Mouse (Mus musculus) limb, embryonic 14.5 days (tissue): ENCODE results near the gene Mroh3. TPM values are rescaled to one million over a fixed set of nuclear protein-coding genes. Genes with fewer than 3 reads are reported as not detected.

Source experiments
- ATAC-seq: fragments of 200-750 bp; cut with Nextera tagmentation; 2 replicates; pipeline ENCODE4 v1.8.0; 2017; ENCODE audit warnings: low read depth, moderate number of reproducible peaks, moderate TSS enrichment; ENCODE audit not compliant: low FRiP score
- DNase-seq: peaks from one replicate; pipeline ENCODE4 v3.0.0-alpha.2; 2015; ENCODE audit warnings: low spot score
- H3K27ac ChIP-seq: fragments of 300-500 bp; sonication (generic); replicated peaks from 2 replicates; pipeline ENCODE4 v1.5.1; 2014; ENCODE audit warnings: low read depth, mild to moderate bottlenecking, low read length, moderate library complexity, mixed read lengths
- H3K27me3 ChIP-seq: fragments of 300-500 bp; sonication (generic); 2 replicates; pipeline ENCODE4 v1.6.1; 2014; ENCODE audit warnings: low read length, mixed read lengths; ENCODE audit not compliant: control insufficient read depth, insufficient read depth
- H3K36me3 ChIP-seq: fragments of 300-500 bp; sonication (generic); 2 replicates; pipeline ENCODE4 v1.6.1; 2014; ENCODE audit warnings: mild to moderate bottlenecking, low read length, moderate library complexity, mixed read lengths; ENCODE audit not compliant: control insufficient read depth, insufficient read depth
- H3K4me1 ChIP-seq: fragments of 300-500 bp; sonication (generic); 2 replicates; pipeline ENCODE4 v1.6.1; 2014; ENCODE audit warnings: antibody characterized with exemption, low read length, mixed read lengths; ENCODE audit not compliant: control insufficient read depth, insufficient read depth
- H3K4me2 ChIP-seq: fragments of 300-500 bp; sonication (generic); replicated peaks from 2 replicates; pipeline ENCODE4 v1.6.1; 2014; ENCODE audit warnings: low read depth, mild to moderate bottlenecking, low read length, moderate library complexity; ENCODE audit not compliant: severe bottlenecking
- H3K4me3 ChIP-seq: fragments of 300-500 bp; sonication (generic); replicated peaks from 2 replicates; pipeline ENCODE4 v1.5.1; 2014; ENCODE audit warnings: low read length
- H3K9ac ChIP-seq: fragments of 300-500 bp; sonication (generic); 2 replicates; pipeline ENCODE4 v1.6.1; 2014; ENCODE audit warnings: mild to moderate bottlenecking, low read depth, low read length, moderate library complexity; ENCODE audit not compliant: severe bottlenecking
- H3K9me3 ChIP-seq: fragments of 300-500 bp; sonication (generic); 2 replicates; pipeline ENCODE4 v1.6.1; 2016; ENCODE audit warnings: low read length; ENCODE audit not compliant: control insufficient read depth
- POLR2A ChIP-seq: fragments of 200-500 bp; IDR thresholded peaks from 2 replicates; pipeline ENCODE4 v1.8.0; 2012; ENCODE audit warnings: inconsistent platforms, mild to moderate bottlenecking, moderate library complexity, borderline replicate concordance; ENCODE audit not compliant: insufficient read depth, insufficient read length; ENCODE audit errors: extremely low read depth
- WGBS: fragments of 180-500 bp; shearing (Covaris S2); extraction: QIAGEN DNeasy Blood & Tissue Kit; methylation state at CpG from one replicate; pipeline ENCODE4 v1.1.7; 2014; 5-methylcytosine and 5-hydroxymethylcytosine counted together
- polyA plus RNA-seq, 2 experiments: library from polyadenylated mRNA; depleted of rRNA in 1 of 2; stranded (reverse) in 1 of 2; unstranded in 1 of 2; fragments of >200 nt; fragmentation: Nextera tagmentation in 1 of 2; extraction: Ambion mirVana in 1 of 2; gene quantifications; 2 replicates each; pipeline versions ENCODE4 v1.2.1 to v1.2.3; 2012 to 2014

Mroh3 gene
- polyA plus RNA-seq (2012; rRNA removed) (0.68 and 0.96 TPM in 2 replicates), polyA plus RNA-seq (2014; fragmentation: Nextera tagmentation; extraction: Ambion mirVana) (0.17 TPM in 1 of 2 replicates, not detected in the other)

GRCm38 (mm10) chr1:136212803-136213202 is at the start of gene Mroh3:
Mroh3 (minus strand) TSS chr1:136212828.
- WGBS = 35% methylated on average over 3 of the region's 3 CpGs
- Histone ChIP-seq H3K4me3 (no peak within 1 kb of the TSS), H3K27me3 (no peaks in the 10 kb centered on the region), H3K27ac (0 out of 2 replicates have a peak within 1 kb of the TSS, but pooled peaks have one; percentile 13), H3K4me2 (no peak within 1 kb of the TSS), H3K36me3 (peaks cover 38% of the 10 kb centered on the region), H3K9me3 (no peaks in the 10 kb centered on the region), H3K4me1 (no peaks in the 10 kb centered on the region), H3K9ac (no peak within 1 kb of the TSS)
- no peak for TF ChIP-seq POLR2A
- peak; percentile 70 for ATAC-seq
- DNase-seq = peak; percentile 46

DNA sequence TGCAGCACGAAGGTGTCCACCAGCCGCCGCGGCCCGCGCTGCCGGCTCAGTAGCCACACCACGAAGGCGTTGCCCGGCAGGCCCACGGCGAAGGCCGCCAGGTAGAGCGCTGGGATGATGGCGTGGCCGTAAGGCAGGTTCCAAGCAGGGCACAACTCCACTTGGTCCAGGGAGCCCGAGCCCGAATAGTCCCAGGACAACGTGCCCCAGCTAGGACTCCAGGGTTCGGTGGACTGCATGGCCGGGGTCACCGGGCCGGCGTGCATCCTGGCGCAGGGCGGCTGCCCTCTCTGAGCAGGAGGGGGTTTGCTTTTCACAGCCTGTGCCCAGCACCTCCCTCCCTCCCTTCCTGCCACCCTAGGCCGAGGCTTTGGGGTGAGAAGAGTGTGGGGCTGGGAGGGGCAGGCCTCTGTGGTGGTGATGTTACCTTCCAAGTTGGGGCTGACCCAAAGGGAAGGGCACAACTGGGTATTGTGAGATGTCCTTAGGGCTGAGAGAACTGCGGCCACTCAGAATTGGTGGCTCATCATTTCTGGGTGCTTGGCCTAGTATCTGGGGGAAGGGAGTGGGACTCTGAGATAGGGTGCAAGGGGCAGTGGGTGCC is 48.1 kb upstream of the Mroh3 start, which contains the start of gene Gpr25:
Gpr25 (minus strand) TSS at position 239 of the 604 bp plus-strand sequence.
- DNase-seq (no peak), ATAC-seq (peak; percentile 13; the same call in 1 of the 2 replicates)
- Histone ChIP-seq H3K27ac (no peak within 1 kb of the TSS), H3K9me3 (no peaks in the 10 kb centered on the region), H3K4me2 (peak within 1 kb of the TSS; percentile 96), H3K36me3 (no peaks in the 10 kb centered on the region), H3K9ac (peak within 1 kb of the TSS; percentile 68), H3K27me3 (peaks cover 40% of the 10 kb centered on the region), H3K4me1 (peaks cover 10% of the 10 kb centered on the region; the same call in 1 of the 2 replicates), H3K4me3 (peak within 1 kb of the TSS; percentile 59)
- WGBS = 7% methylated on average over 28 of the region's 28 CpGs
- no peak for TF ChIP-seq POLR2A

GRCm38 (mm10) chr1:136259893-136260634 is 47.4 kb upstream of the Mroh3 start:
- TF ChIP-seq POLR2A = no peak
- under 1% methylated on average over 79 of the region's 95 CpGs for WGBS
- H3K9ac ChIP-seq = peak overlapping the region; percentile 68
- H3K27me3 ChIP-seq = peaks cover 40% of the 10 kb centered on the region
- ATAC-seq (peak; percentile 82), DNase-seq (peak; percentile 52)
- peak overlapping the region; percentile 96 for H3K4me2 ChIP-seq
- H3K27ac ChIP-seq = no peak overlapping the region
- H3K4me3 ChIP-seq = peak overlapping the region; percentile 59
- H3K4me1 ChIP-seq = peaks cover 10% of the 10 kb centered on the region; the same call in 1 of the 2 replicates
- no peaks in the 10 kb centered on the region for H3K9me3 ChIP-seq
- no peaks in the 10 kb centered on the region for H3K36me3 ChIP-seq

DNA sequence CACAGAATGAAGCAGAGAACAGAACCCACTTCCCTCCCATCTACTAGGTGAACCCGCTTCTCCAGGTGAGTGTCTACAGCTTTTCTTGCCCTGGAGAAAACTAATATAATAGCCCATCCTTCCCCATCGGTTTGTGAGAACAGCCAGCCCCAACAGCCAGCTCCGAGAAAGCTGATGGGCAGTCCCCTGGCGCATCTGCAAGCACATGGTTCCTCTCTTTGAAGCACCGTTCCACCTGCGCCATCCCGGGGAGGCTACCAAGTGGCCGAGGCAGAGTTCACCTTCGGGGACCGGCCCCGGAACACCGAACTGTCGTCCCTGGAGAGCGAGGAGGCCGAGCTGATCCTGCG is 46.9 kb upstream of the Mroh3 start:
- Histone ChIP-seq H3K27ac (no peak overlapping the region), H3K9ac (peak overlapping the region; percentile 68), H3K9me3 (no peaks in the 10 kb centered on the region), H3K36me3 (no peaks in the 10 kb centered on the region), H3K4me1 (peaks cover 10% of the 10 kb centered on the region; the same call in 1 of the 2 replicates), H3K4me3 (peak overlapping the region; percentile 59), H3K27me3 (peaks cover 40% of the 10 kb centered on the region), H3K4me2 (peak overlapping the region; percentile 96)
- TF ChIP-seq POLR2A = no peak
- WGBS = 5% methylated on average over 16 of the region's 16 CpGs
- no peak for ATAC-seq
- DNase-seq = no peak

DNA sequence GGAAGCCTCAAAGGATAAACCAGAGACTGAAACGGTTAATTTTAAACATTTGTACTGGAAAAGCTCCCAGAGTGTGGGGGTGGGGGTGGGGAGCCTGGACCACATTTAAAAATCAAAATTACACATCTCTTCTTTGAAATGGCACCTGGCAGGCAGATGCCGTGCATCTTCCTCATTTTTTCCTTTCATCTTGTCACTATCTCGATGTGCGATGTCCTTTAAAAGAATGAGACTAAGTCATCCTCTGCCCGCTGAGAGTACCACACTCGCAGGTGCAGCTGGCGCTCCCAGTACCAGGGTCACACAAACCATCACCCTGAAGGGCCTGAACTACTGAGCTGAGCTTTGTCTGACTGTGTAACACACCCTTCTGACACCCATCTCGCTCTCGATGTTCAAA is 45.9 kb upstream of the Mroh3 start:
- peaks cover 10% of the 10 kb centered on the region; the same call in 1 of the 2 replicates for H3K4me1 ChIP-seq
- DNase-seq (no peak), ATAC-seq (no peak)
- no peak overlapping the region for H3K27ac ChIP-seq
- H3K36me3 ChIP-seq = no peaks in the 10 kb centered on the region
- 71% methylated on average over 9 of the region's 9 CpGs for WGBS
- H3K27me3 ChIP-seq = peaks cover 40% of the 10 kb centered on the region
- H3K4me2 ChIP-seq = no peak overlapping the region
- H3K9ac ChIP-seq = no peak overlapping the region
- no peak for TF ChIP-seq POLR2A
- H3K4me3 ChIP-seq = no peak overlapping the region
- no peaks in the 10 kb centered on the region for H3K9me3 ChIP-seq
